Mouse (Mus musculus) liver, adult 2 months (tissue): ENCODE measurements at regions not wholly inside any gene's neighbourhood (a gene's known extent, or its start where the extent isn't known, plus 50 kb on each side); places are given as distances from the start of the nearest gene placed in this dataset.

Source experiments
- DNase-seq: peaks from one replicate; pipeline ENCODE4 v3.0.0-alpha.2; 2011; ENCODE audit warnings: low read depth, low spot score; ENCODE audit errors: extremely low read depth
- H3K27ac ChIP-seq: fragments of 200-500 bp; replicated peaks from 2 replicates; pipeline ENCODE4 v1.5.1; 2012; ENCODE audit warnings: low read depth, mild to moderate bottlenecking, control low read depth, inconsistent platforms, low read length; ENCODE audit not compliant: insufficient read depth
- H3K27me3 ChIP-seq: fragments of 200-500 bp; 2 replicates; pipeline ENCODE4 v1.6.1; 2012; ENCODE audit warnings: mild to moderate bottlenecking, moderate library complexity, low read length, inconsistent platforms; ENCODE audit not compliant: control insufficient read depth, insufficient read depth
- H3K36me3 ChIP-seq: fragments of 200-500 bp; 2 replicates; pipeline ENCODE4 v1.6.1; 2012; ENCODE audit warnings: low read length, inconsistent platforms; ENCODE audit not compliant: control insufficient read depth, insufficient read depth
- H3K4me1 ChIP-seq: fragments of 200-500 bp; 2 replicates; pipeline ENCODE4 v1.6.1; 2011; ENCODE audit warnings: low read length; ENCODE audit not compliant: control insufficient read depth, insufficient read depth
- H3K4me3 ChIP-seq: fragments of 200-500 bp; 2 replicates; pipeline ENCODE4 v1.5.1; 2011; ENCODE audit warnings: low read depth, mild to moderate bottlenecking, control low read depth, low read length, moderate library complexity; ENCODE audit not compliant: insufficient read depth
- H3K79me2 ChIP-seq: fragments of 200-500 bp; 2 replicates; pipeline ENCODE4 v1.6.1; 2012; ENCODE audit warnings: inconsistent platforms, mild to moderate bottlenecking, low read length, moderate library complexity; ENCODE audit not compliant: control insufficient read depth, insufficient read depth
- H3K9ac ChIP-seq: fragments of 200-500 bp; 2 replicates; pipeline ENCODE4 v1.6.1; 2012; ENCODE audit warnings: low read depth, mild to moderate bottlenecking, control low read depth, inconsistent platforms, low read length
- CTCF ChIP-seq: fragments of 200-500 bp; IDR thresholded peaks from 2 replicates; pipeline ENCODE4 v1.5.1; 2011; ENCODE audit warnings: low read depth, low read length, control low read depth
- POLR2A ChIP-seq: fragments of 200-500 bp; IDR thresholded peaks from 2 replicates; pipeline ENCODE4 v1.6.1; 2011; ENCODE audit warnings: low read length, control low read depth; ENCODE audit not compliant: insufficient read depth; ENCODE audit errors: extremely low read depth
- WGBS: fragments of 180-500 bp; shearing (Covaris S2); methylation state at CpG from one replicate; pipeline ENCODE4 v1.1.7; 2018; 5-methylcytosine and 5-hydroxymethylcytosine counted together

DNA sequence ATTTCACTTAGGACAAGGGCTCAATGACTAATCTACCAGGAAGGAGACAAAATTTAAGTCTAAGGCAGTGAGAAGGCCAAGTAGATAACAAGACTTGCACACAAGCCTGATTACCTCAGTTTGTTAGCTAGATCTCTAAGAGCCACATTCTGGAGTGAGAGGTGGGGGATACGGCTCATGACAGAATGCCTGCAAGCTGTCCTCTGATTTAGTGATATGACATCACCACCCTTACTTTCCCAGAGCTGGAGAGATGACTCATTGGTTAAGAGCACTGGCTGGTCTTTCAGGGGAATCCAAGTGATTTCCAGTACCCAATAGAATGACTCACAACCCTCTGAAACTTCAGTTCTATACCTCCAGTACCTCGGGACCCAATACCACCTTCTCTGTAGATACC is 177.5 kb upstream of the Lyplal1 start:
- no peaks in the 10 kb centered on the region for H3K36me3 ChIP-seq
- H3K27ac ChIP-seq: no peak overlapping the region
- no peak for DNase-seq
- no peak for TF ChIP-seq CTCF
- no peak for TF ChIP-seq POLR2A
- H3K4me1 ChIP-seq: no peaks in the 10 kb centered on the region
- H3K4me3 ChIP-seq: no peak overlapping the region
- H3K9ac ChIP-seq: no peak overlapping the region
- H3K27me3 ChIP-seq: no peaks in the 10 kb centered on the region
- 83% methylated on average over 2 of the region's 2 CpGs for WGBS
- no peaks in the 10 kb centered on the region for H3K79me2 ChIP-seq

- no peak overlapping the region for H3K27ac ChIP-seq
- no peaks in the 10 kb centered on the region for H3K79me2 ChIP-seq
- no peaks in the 10 kb centered on the region for H3K27me3 ChIP-seq
- no peak overlapping the region for H3K4me3 ChIP-seq
- DNase-seq: no peak
- H3K36me3 ChIP-seq: no peaks in the 10 kb centered on the region
- TF ChIP-seq POLR2A (no peak), CTCF (no peak)
- H3K4me1 ChIP-seq: no peaks in the 10 kb centered on the region
- 85% methylated on average over 2 of the region's 2 CpGs for WGBS
- H3K9ac ChIP-seq: no peak overlapping the region
These were observed 172.0 kb upstream of the Lyplal1 start for GRCm38 (mm10) chr1:186289117-186289516.

- H3K4me1 ChIP-seq: no peaks in the 10 kb centered on the region
- WGBS: 85% methylated on average over 8 of the region's 8 CpGs
- no peak for DNase-seq
- no peak overlapping the region for H3K9ac ChIP-seq
- H3K36me3 ChIP-seq: no peaks in the 10 kb centered on the region
- no peaks in the 10 kb centered on the region for H3K79me2 ChIP-seq
- H3K27me3 ChIP-seq: no peaks in the 10 kb centered on the region
- H3K27ac ChIP-seq: no peak overlapping the region
- no peak overlapping the region for H3K4me3 ChIP-seq
- no peak for TF ChIP-seq CTCF
- TF ChIP-seq POLR2A: no peak
These were observed 170.7 kb upstream of the Lyplal1 start for GRCm38 (mm10) chr1:186287831-186288230.

- TF ChIP-seq CTCF (no peak), POLR2A (no peak)
- Histone ChIP-seq H3K27ac (no peak overlapping the region), H3K4me3 (no peak overlapping the region), H3K79me2 (no peaks in the 10 kb centered on the region), H3K36me3 (no peaks in the 10 kb centered on the region), H3K9ac (no peak overlapping the region), H3K4me1 (peaks cover 1% of the 10 kb centered on the region; the same call in 1 of the 2 replicates), H3K27me3 (no peaks in the 10 kb centered on the region)
- no peak for DNase-seq
- 83% methylated on average over 4 of the region's 4 CpGs for WGBS
These were observed 169.3 kb upstream of the Lyplal1 start for GRCm38 (mm10) chr1:186286401-186286800.

DNA sequence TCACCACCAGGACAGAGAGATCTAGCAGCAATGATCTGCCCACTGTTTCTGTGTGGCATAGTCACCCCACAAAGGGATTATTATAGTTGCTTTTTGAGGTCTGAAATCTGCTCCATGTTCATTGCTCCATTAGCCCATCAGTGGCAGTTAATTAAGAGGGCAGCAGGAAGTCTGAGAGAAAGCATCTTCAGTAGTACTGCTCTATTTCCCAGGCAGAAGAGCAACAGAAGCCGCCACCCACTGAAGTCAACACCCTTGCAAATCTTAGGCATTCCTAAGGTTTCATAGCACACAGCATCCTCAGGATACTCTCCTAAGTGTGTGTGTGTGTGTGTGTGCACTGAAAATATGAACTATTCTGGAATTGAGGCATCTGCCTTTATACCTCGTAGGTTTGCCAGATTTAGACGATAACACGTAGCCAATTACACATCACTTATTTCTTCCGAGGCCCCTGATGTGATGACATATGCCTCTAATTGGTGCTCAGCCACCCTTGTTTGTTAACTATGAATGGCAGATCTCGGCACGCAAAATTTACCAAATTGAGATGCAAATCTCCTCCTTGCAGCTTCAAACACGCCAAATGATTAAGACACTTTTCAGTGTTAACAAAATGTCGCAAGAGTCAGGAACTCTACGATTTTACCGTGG is 161.0 kb upstream of the Lyplal1 start:
- Histone ChIP-seq H3K4me3 (no peak overlapping the region), H3K27ac (no peak overlapping the region), H3K36me3 (no peaks in the 10 kb centered on the region), H3K79me2 (no peaks in the 10 kb centered on the region), H3K9ac (no peak overlapping the region), H3K4me1 (peaks cover 1% of the 10 kb centered on the region; the same call in 1 of the 2 replicates), H3K27me3 (no peaks in the 10 kb centered on the region)
- 84% methylated on average over 11 of the region's 11 CpGs for WGBS
- TF ChIP-seq CTCF (no peak), POLR2A (no peak)
- DNase-seq: no peak

GRCm38 (mm10) chr1:186271436-186271835 is 154.3 kb upstream of the Lyplal1 start:
- no peaks in the 10 kb centered on the region for H3K79me2 ChIP-seq
- TF ChIP-seq POLR2A: no peak
- TF ChIP-seq CTCF: no peak
- no peak overlapping the region for H3K27ac ChIP-seq
- 87% methylated on average over 2 of the region's 2 CpGs for WGBS
- H3K27me3 ChIP-seq: no peaks in the 10 kb centered on the region
- H3K9ac ChIP-seq: no peak overlapping the region
- no peak for DNase-seq
- H3K36me3 ChIP-seq: no peaks in the 10 kb centered on the region
- H3K4me1 ChIP-seq: no peaks in the 10 kb centered on the region
- no peak overlapping the region for H3K4me3 ChIP-seq
